Mouse (Mus musculus) CD4-positive, CD25-positive, alpha-beta regulatory T cell, adult 4 months (primary cell): Measurements from ENCODE around the gene Rmnd5b. TPM values are rescaled to one million over a fixed set of nuclear protein-coding genes. Genes with fewer than 3 reads are reported as not detected.
"Not testable (repeated sequence)": the region's sequence is repeated elsewhere in the genome, so short reads cannot be mapped to it uniquely, and the experiment has no call there.

Experiments
- ATAC-seq: one replicate; pipeline ENCODE4 v1.8.0; 2017
- polyA plus RNA-seq, 2 experiments: library from polyadenylated mRNA; unstranded; fragments of 100-300 nt; shearing (Covaris generic); gene quantifications; one replicate each; pipeline ENCODE4 v1.2.1; 2017

Gene Rmnd5b
- 10 to 100 TPM; 46.6 to 54.0 TPM for polyA plus RNA-seq

DNA sequence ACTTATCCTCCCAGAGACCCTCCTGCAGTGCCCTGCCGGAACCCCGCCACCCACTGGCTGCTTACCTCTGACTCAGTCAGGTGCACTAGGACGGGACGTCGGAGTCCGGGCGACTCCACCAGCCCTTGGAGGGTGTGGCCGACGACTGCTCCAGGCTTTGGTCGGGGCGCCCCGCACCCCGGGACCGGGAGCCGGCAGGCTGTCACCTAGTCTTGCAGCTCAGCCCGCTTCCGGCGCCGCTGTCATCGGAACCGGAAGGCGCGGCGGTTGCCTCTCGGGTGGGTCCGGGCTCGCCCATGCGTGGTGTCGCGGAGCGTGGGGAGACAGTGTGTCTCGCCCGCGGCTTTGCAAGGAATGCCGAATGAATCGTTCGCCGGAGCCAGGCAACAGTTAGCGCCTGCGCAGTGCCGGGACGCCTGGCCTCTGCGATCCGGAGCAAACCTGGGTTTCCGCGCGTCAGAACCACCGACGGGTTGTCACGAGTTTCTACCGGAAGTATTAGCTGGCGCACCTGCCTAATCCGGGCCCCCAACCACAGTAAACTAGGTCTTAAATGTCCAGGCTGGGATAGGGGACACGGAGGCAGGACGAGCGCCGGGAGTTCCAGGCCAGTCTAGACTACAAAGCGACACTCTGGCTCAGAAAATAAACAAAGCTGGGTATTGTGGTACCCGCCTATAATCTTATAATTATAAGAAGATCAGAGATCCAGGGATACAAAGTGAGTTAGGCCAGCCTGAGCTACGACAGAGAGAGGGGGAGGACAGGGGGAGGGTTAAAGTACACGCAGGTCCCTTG lies at the start of gene Rmnd5b:
Gene Rmnd5b, minus strand, starts transcription at position 372 of the 798 bp plus-strand sequence.
- peak; percentile 88 for ATAC-seq

DNA sequence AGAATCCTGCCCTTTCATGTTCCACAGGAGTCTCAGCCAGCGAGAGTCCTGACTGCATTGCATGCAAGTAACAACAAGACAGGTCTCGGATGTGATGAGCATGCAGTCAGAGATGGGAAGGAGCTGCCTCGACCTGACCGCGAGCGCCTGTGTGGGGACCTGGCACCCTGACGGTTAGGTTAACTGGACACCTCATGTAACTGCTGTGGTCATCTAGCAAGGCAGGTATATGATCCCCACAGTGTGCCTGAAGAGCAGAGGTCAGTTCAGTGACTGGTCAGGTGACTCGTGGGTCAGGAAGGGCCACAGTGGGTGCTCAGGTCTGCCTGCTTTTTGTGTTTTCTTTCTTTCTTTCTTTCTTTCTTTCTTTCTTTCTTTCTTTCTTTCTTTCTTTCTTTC lies 46.3 kb upstream of the Rmnd5b start:
- ATAC-seq = no peak

DNA sequence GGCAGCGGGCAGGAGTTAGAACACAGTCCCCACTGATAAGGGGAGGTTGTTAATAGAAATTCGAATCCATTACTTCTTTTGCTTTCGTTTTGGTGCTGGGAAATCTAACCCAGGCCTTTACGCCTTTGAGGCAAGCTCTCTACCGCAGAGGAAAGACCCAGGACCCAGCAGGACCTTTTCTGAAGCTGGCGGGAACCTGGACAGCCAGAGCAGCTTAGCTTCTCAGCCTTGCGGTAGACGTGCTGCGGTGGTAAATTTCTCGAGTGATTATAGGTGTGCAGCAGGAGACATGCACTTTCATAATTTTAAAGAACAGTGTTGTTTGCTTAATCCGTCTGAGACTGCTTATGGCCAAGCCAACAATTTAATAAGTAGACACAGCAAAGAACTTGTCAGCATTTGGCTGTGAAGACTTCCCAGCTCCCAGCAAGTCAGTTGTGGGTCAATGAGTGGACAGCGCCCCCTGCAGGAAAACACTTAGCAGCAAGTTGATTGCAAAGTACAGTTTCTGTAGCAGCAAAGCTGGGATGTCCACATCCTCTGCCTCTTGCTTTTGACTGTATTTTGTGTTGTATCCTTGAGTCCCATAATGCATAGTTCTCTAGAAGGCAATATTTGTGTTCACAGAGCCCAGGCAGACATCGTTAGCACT lies 45.8 kb upstream of the Rmnd5b start:
- peak; percentile 74 for ATAC-seq

DNA sequence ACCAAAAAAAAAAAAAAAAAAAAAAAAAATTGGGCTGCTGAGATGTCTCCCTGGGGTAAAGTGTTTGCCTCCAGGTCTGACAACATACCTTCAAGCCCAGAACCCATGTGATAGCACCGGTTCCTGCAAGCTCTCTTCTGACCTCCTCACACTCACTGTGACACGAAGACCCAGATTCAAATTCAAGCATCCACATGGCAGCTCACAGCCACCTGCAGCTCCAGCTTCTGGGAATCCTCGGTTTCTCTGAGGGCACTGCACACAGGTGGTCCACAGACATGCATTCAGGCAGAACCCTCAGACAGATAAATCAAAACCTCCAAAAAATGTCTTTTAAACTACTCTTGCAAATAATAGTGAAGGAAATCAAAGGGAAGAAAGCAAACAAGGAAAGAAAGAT lies 43.8 kb upstream of the Rmnd5b start:
- no peak for ATAC-seq

DNA sequence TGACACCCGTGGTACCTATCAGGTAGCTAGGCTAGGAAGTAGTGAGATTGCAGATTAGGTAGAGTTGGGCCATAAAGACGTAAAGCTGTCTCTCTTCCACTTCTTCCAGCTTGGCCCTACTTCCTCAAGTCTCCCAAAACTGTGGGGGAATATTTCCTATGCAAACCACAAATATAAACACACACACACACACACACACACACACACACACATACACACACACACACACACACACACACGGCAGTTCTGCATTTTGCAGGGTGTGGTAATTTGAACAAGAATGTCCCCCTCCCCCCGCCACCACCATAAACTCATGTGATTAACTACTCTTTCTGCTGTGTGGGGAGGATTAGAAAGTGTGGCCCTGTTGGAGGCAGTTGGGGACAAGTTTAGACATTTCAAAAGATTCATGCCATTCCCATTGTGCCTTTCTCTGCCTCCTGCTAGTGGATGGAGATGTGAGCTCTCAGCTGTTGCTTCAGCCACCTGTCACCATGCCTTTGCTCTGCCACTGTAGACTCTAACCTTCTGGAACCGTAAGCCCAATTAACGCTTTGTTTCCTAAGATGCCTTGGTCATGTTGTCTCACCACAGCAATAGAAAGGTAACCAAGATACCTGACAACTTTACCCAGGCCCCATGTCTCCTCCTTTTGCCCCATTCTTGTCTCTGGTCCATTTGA lies 42.2 kb upstream of the Rmnd5b start:
- ATAC-seq = no peak

DNA sequence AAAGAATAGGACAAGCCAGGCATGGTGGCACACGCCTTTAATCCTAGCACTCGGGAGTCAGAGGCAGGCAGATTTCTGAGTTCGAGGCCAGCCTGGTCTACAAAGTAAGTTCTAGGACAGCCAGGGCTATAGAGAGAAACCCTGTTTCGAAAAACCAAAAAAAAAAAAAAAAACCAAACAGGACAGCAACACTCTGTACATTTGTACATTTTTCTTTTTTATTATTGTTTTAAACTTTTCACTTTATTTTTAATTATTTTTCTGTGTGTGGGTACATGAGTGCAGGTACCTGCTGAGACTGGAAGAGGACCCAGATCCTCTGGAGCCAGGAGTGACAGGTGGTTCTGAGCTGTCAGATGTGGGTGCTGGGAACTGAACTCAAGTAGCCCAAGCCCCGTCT lies 39.7 kb upstream of the Rmnd5b start:
- ATAC-seq = no peak

DNA sequence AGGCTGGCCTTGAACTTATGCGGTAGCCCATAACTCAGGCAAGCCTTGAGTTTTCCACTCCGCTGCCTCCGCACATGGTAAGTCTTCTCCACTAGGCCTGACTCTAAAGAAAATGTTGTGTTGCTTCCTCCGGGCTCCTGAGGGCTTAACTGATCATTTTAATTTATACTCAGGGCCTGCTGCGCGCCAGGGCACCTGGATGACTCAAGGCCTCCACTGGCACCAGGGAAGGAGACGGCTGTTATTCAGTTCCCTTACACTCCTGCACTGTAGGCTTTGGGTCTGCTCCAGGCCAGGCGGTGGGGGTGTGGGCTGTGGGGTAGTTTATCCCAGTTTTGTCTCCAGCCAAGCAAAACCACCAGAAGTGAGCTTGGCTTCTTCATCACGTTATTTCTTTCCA lies 37.6 kb upstream of the Rmnd5b start:
- no peak for ATAC-seq

DNA sequence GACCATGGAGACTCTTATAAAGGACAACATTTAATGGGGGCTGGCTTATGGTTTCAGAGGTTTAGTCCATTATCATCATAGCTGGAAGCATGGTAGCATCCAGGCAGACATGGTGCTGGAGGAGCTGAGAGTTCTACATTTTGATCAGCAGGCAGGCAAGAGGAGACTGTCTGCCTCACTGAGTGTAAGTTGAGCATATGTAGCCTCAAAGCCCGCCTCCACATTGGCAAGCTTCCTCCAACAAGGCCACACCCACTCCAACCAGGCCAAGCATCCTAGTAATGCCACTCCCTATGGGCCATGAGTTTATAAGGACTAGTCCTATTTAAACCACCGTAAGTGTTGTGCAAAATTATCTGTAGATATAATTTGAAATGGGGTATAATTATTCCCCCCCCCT lies 35.7 kb upstream of the Rmnd5b start:
- no peak for ATAC-seq

DNA sequence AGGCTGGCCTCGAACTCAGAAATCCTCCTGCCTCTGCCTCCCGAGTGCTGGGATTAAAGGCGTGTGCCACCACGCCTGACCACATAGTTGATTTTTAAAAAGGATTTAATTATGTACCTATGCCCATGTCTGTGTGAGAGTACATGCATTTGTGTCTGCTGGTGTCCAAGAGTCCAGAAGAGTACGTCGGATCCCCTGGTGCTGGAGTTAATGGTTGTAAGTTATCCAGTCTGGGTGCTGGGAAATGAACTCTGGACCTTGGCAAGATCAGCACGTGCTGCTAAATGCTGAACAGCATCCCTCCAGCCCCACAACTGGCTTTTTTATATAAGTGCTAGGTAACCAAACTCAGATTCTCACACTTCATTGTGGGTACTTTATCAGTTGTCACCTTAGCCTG lies 35.1 kb upstream of the Rmnd5b start:
- no peak for ATAC-seq

DNA sequence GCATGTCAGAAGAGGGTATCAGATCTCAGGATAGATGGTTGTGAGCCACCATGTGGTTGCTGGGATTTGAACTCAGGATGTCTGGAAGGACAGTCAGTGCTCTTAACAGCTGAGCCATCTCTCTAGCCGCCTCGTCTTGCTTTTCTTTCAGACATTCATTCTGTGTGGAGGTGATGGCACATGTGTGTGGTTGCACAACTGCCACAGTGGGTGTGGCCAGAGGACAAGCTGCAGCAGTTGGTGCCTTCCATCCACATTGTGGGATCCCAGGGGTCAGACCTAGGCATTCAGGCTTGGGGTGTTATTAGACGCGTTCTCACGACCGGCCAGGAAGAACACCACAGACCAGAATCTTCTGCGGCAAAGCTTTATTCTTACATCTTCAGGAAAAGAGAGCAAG lies 29.1 kb upstream of the Rmnd5b start:
- ATAC-seq = not testable (repeated sequence)

DNA sequence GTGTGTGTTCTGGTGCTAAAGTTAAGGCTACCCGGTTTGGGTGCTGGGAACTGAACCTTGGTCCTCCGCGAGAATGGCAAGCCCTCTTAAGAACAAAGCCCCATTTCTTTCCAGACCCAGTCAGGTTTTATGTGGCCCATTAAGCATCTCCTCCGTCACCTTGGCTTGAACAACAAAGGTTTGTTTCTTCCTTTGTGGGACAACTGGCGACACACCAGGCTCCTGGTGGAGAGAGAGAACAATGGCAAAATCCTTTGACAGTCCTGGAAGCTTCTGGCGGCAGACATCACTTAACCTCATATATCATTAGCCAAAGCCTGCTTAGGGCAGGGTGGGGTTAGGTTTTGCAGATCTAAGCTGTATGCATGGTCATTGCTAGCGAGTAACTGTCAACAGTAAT lies 26.9 kb upstream of the Rmnd5b start:
- no peak for ATAC-seq

DNA sequence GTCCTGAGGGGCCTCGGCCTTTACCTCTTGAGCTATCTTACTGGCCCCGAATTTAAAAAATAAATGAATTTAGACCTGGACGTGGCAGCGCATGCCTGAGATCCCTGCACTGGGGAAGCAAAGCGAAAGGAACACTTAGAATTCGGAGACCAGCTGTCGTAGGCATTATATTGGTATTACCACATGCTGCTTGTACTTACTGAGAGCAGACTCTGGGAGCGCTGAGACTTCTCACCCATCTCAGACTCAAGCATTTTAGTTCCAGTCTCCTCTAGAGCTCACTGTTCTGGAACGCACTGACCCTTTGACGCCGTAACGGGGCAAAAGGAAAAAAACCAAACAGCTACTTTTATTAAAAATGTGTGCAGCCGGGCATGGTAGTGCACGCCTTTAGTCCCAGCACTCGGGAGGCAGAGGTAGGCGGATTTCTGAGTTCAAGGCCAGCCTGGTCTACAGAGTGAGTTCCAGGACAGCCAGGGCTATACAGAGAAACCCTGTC lies 26.2 kb upstream of the Rmnd5b start:
- ATAC-seq = no peak

DNA sequence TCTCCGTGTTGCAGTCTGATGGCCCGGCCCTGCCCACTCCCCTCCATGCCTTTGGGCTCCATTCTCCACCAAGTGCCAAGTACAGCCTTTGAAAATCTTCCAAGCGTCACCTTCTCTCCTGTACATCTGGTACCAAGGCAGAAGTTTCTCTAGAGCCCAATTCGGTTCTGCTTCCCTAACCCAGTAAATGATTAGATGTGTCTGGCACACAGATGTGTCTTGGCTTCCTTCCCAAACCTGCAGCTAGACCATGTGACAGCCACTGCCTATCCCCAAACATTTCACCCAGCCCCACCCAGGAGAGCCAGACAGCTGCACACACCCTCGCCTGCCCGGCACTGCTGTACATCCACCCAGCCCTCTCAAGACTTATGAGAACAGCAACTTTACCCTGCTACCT lies 23.0 kb upstream of the Rmnd5b start:
- no peak for ATAC-seq

DNA sequence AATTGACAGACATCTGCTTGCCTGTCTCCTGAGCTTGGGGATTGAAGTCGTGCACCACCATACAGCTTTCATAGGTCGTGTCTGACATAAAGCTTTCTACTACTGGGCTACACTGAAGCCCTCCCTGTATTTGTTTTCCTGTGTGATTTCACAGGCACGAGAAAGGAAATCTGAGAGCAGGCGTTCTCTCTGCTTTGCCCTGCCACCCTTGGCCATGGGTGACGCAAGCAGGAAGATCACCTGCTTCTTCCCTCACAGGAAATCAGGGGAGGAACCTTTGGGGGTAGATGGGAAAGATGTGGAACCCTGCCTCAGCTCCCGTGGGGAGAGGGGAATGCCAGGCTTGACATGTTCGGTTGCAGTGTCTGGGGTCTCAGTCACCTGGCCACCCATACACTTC lies 22.6 kb upstream of the Rmnd5b start:
- no peak for ATAC-seq

DNA sequence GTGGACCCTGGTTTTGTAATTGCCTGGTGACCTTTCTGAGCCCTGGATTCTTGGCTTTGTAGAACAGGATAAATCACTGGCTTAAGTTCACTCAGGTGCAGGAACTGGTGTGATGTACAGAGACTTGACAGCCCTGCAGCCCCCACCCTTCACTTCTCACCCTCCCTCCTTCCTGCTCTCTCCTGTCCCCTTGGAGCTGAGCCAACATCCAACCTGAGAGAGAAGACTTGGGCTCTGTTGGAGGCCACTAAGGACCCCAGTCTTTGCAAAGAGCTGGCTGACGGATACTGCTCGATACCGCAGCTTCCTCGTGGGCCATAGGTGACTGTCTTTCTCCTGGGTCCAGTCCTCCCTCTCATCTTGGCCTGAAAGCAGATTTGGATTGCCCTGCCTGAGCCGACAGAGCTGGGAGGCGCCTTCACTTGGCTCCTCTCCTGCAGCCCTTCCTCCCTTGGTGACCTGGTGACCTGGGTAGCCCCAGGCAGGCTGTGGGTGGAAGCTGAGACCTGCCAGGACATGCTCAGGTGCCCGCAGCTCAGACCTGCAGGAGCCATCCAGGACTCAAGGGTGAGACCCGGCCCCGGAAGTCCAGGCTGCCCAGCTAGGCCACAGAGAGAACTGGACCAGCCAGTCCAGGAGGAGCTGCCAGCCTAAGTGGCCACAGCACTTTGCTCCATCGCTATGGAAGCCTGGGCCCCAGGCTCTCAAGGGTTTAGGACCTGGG lies 21.3 kb upstream of the Rmnd5b start:
- no peak for ATAC-seq

DNA sequence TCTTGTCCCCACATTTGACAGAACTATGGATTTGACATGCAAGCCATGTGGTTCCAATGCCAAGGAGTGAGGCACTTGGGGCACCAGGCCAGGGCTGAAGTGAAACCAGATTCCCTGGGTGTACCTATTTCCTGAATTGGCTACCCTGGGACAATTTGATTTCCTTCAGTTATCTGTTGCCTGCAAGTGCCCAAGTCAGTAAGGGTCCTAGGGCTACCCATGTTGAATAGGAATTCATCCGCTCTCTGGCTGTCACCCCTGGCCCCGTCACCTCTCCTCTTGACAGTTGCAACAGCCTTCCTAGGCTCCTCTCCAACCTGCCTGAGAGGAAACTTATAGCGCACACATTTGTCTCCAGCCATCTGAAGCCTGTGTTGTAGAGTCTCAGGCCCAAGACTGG lies 19.2 kb upstream of the Rmnd5b start:
- no peak for ATAC-seq

DNA sequence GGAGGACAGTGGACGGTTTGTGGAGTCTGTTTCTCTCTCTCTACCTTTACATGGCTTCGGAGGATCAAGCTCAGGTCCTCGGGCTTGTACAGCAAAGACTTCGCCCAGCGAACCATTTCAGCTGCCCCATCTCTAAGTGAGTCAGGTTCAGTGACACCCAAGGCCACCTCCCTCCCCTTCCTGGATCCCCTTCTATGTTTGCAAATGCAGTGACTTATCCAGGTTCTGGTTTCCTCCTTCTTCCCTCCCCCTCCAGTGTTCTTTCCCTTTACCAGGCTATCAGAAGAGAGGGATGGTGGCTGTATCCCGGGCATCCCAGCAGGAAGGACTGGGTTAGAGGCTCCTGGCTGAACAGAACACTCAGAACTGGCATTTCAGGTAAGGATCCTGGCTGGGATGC lies 18.0 kb upstream of the Rmnd5b start:
- ATAC-seq = no peak

DNA sequence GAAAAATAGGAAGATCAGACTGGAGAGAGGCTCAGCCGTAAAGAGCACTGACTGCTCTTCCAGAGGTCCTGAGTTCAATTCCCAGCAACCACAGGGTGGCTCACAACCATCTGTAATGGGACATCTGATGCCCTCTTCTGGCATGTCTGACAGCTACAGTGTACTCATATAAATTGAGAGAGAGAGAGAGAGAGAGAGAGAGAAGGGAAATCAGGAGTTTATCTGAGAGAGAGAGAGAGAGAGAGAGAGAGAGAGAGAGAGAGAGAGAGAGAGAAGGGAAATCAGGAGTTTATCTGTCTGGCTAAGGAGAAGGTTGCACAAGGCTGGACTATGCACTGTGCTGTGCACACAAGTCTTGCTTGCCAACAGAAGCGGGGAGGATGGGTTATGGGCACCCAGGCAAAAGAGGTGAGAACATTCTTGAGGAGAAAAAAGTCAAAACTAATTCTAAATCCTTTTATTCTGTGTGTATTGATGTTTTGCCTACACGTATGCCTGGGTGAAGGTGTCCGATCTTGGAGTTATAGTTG lies 17.3 kb upstream of the Rmnd5b start:
- no peak for ATAC-seq

DNA sequence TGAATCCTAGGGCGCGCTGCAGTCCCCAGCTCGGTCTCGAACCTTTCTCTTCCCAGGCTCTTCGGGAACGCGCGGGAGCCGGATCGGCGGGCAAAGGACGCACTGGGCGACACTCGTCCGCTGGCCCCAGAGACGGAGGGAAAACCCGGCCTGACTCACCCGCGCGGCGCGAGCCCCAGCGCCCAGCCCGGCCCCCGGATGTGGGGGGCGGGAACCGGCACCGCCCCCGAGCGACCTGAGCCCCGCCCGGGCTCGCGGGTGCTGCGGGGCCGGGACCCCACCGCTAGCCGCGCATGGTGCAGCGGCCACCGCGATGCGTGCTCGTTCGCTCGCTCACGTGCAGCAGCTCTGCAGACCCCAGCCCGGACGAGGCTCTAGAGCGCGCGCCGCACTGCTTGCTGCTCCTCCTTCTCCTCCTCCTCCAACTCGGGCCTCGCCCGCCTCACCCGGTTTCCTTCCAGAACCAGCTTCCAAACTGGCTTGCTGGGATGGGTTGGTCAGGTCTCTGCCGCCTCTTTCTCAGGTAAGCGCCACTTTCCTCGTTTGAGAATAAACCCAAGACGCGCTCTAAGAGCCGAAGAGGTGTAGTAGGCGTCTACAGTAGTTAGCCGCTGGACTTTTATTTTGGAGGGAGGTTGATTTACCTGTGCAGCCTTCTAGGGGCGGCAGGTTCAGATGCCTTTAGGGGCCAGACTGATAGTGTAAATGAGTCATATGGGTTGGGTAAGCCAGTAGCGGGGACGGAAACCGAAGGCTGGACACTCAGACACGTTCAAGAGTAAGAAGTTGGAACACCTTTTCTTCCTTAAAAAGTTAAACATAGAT lies 15.2 kb upstream of the Rmnd5b start, which contains the start of the genes N4bp3 and D930048N14Rik:
Gene N4bp3, minus strand, starts transcription at position 152 of the 825 bp plus-strand sequence.
Gene D930048N14Rik, plus strand, starts transcription at position 264 of the 825 bp plus-strand sequence.
- peak; percentile 89 for ATAC-seq

DNA sequence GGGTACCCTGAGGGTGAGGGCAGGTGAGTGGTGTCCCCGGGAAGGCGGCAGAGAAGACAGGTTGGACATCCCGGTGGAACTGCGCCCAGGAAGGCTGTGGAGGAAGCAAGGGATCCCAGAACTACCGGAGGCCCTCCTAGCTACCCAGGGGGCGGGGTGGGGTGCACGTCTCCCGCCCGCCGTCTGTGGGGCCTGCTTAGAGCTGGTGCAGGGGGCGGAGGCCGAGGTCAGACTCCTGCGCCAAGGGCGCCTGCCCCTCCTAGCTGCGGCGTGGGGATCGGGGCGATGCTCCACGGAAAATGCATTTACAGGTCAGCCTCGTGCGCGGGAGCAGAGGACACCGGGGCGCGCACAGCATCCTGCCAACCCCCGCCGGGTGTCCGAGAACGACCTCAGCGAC lies 14.6 kb upstream of the Rmnd5b start:
- peak; percentile 36 for ATAC-seq

DNA sequence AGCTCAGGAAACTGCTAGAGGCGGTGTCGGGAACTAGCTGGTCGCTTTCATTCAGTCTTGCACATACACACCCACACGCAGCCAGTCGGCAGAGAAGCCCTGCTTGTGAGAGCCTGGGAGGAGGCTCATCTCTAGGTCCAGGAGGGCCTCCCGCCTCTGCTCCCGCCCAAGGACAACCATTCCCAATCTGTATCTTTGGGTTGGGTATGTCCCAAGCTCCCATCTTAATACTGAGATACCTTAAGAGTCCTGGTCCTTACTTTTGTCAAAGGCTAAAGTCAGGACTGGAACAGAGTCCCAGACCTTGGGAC lies 14.1 kb upstream of the Rmnd5b start:
- peak; percentile 47 for ATAC-seq
